Mouse (Mus musculus): ENCODE results near the gene Col4a6.

GRCm38 (mm10) chrX:141165067-141165466, 308.8 kb downstream of the Col4a6 start:
- TF ChIP-seq CTCF (IDR thresholded peaks at IDR 0.05): no peak
- TF ChIP-seq POLR2A (IDR thresholded peaks at IDR 0.05; ENCODE audit: insufficient read depth, low read depth, low read length): no peak

Data from heart, adult 2 months (tissue).